ENCODE assay signal across 8 mouse cellular contexts in the genomic region with DNA sequence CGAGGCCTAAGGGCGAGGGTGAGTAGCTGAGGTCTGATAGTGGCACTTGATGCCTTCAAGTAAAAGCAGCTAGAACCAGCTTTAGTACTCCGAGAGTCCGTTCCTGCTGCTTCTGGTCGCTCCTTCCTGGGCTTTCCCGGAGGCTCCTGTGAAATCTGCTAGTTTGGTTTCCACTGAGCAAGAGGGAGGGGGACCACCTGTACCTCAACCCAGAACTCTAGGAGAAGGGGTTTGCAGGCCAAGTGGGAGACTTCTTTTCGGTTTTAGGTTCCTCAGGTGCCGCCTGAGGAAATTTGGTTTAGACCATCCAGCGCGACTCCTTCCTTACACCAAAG. TPM values are rescaled to one million over a fixed set of nuclear protein-coding genes. Genes with fewer than 3 reads are reported as not detected.
DNase-seq lines count a peak whose midpoint lies in the region; ATAC-seq and TF ChIP-seq lines count a peak whose summit lies in the region.

No protein-coding gene starts in this region.

- DNase-seq in layer of hippocampus, adult 2 months (ENCODE audit: low spot score in 2 of 2): no peak
- no peak for DNase-seq in layer of hippocampus, postnatal 25 days (ENCODE audit: extremely low spot score in 1 of 2, low spot score in 1 of 2)
- no peak for DNase-seq in spleen, postnatal 14 days (ENCODE audit: low spot score in 2 of 2)
- DNase-seq in left cerebral cortex, adult 11 months (ENCODE audit: low spot score): no peak
- DNase-seq in thymus, postnatal 36 days: no peak

- H3K27ac ChIP-seq in layer of hippocampus, adult 2 months: peak overlapping the region; percentile 87
- peak overlapping the region; percentile 63 for H3K27ac ChIP-seq in embryonic facial prominence, embryonic 12.5 days
- H3K27ac ChIP-seq in intestine, embryonic 16.5 days (ENCODE audit: low read length): peak overlapping the region; percentile 68; the same call in 1 of the 2 replicates

- WGBS in embryonic facial prominence, embryonic 12.5 days: 6% methylated on average over 10 of the region's 10 CpGs
- 5% methylated on average over 10 of the region's 10 CpGs for WGBS in intestine, embryonic 16.5 days

- peak overlapping the region; percentile 74 for H3K4me2 ChIP-seq in embryonic facial prominence, embryonic 12.5 days (replicated peaks)
- H3K4me2 ChIP-seq in intestine, embryonic 16.5 days (ENCODE audit: low read depth, low read length): peak overlapping the region; percentile 92
- H3K4me2 ChIP-seq in myocyte (ENCODE audit: low read depth): peak overlapping the region; percentile 85

- H3K9ac ChIP-seq in embryonic facial prominence, embryonic 12.5 days: peak overlapping the region; percentile 82
- peak overlapping the region; percentile 88 for H3K9ac ChIP-seq in intestine, embryonic 16.5 days (ENCODE audit: low read depth, low read length)

- H3K36me3 ChIP-seq in embryonic facial prominence, embryonic 12.5 days: peaks cover 33% of the 10 kb centered on the region
- peaks cover 4% of the 10 kb centered on the region; the same call in 1 of the 2 replicates for H3K36me3 ChIP-seq in intestine, embryonic 16.5 days (ENCODE audit: control insufficient read depth, insufficient read depth, low read length)
- H3K36me3 ChIP-seq in myocyte (ENCODE audit: control insufficient read depth, insufficient read depth): peaks cover 4% of the 10 kb centered on the region

- H3ac ChIP-seq in myocyte (ENCODE audit: control insufficient read depth, insufficient read length): peak overlapping the region; percentile 71

- no peaks in the 10 kb centered on the region for H3K27me3 ChIP-seq in embryonic facial prominence, embryonic 12.5 days
- H3K27me3 ChIP-seq in intestine, embryonic 16.5 days (replicated peaks; ENCODE audit: control insufficient read depth, insufficient read depth, low read length): no peaks in the 10 kb centered on the region
- H3K27me3 ChIP-seq in myocyte (ENCODE audit: control insufficient read depth, insufficient read depth, insufficient read length): no peaks in the 10 kb centered on the region

- no peak for TF ChIP-seq CTCF in layer of hippocampus, adult 2 months (conservative IDR thresholded peaks at IDR 0.05)

- no peaks in the 10 kb centered on the region for H3K9me3 ChIP-seq in embryonic facial prominence, embryonic 12.5 days
- no peaks in the 10 kb centered on the region for H3K9me3 ChIP-seq in intestine, embryonic 16.5 days (ENCODE audit: control insufficient read depth, low read length)

- peaks cover 19% of the 10 kb centered on the region for H3K4me1 ChIP-seq in embryonic facial prominence, embryonic 12.5 days
- peaks cover 18% of the 10 kb centered on the region for H3K4me1 ChIP-seq in intestine, embryonic 16.5 days (ENCODE audit: control insufficient read depth, insufficient read depth, low read length)

- H3K79me2 ChIP-seq in myocyte (ENCODE audit: control insufficient read depth, insufficient read depth): peaks cover 39% of the 10 kb centered on the region

- ATAC-seq in embryonic facial prominence, embryonic 12.5 days (ENCODE audit: insufficient number of reproducible peaks, insufficient read depth, low FRiP score, low TSS enrichment): no peak; the same call in 1 of the 2 replicates
- ATAC-seq in intestine, embryonic 16.5 days: no peak

- TF ChIP-seq POLR2A in myocyte (IDR thresholded peaks at IDR 0.05; ENCODE audit: insufficient read length, low read depth): no peak

- H3K4me3 ChIP-seq in layer of hippocampus, adult 2 months: peak overlapping the region; percentile 89
- H3K4me3 ChIP-seq in embryonic facial prominence, embryonic 12.5 days: peak overlapping the region; percentile 81
- peak overlapping the region; percentile 86 for H3K4me3 ChIP-seq in intestine, embryonic 16.5 days (ENCODE audit: low read length)
- peak overlapping the region; percentile 76 for H3K4me3 ChIP-seq in myocyte

TF ChIP-seq in myocyte, 11 proteins besides CTCF, POLR2A, EP300 and RAD21:
- no peak for TF ChIP-seq TCF3 (IDR thresholded peaks at IDR 0.05; ENCODE audit: insufficient read length, low read depth)
- TF ChIP-seq E2F4 (IDR thresholded peaks at IDR 0.05; ENCODE audit: insufficient read depth): no peak
- no peak for TF ChIP-seq CEBPB (IDR thresholded peaks at IDR 0.05; ENCODE audit: insufficient read depth, poor library complexity, severe bottlenecking)
- TF ChIP-seq POLR2AphosphoS2 (IDR thresholded peaks at IDR 0.05; ENCODE audit: insufficient read length, low read depth): no peak
- no peak for TF ChIP-seq USF1 (IDR thresholded peaks at IDR 0.05; ENCODE audit: low read depth)
- no peak for TF ChIP-seq SRF (IDR thresholded peaks at IDR 0.05; ENCODE audit: control insufficient read depth, insufficient read length, low read depth)
- TF ChIP-seq TCF12 (IDR thresholded peaks at IDR 0.05; ENCODE audit: insufficient read depth, poor library complexity, severe bottlenecking): no peak
- TF ChIP-seq MYOG (IDR thresholded peaks at IDR 0.05; ENCODE audit: control insufficient read depth in 1 of 3, insufficient read depth in 1 of 3, insufficient read length in 2 of 3, low read depth in 2 of 3): no peak
- no peak for TF ChIP-seq REST (IDR thresholded peaks at IDR 0.05; ENCODE audit: insufficient read depth, insufficient read length)
- TF ChIP-seq MAX (IDR thresholded peaks at IDR 0.05; ENCODE audit: low read depth): no peak
- TF ChIP-seq MYOD1 (IDR thresholded peaks at IDR 0.05; ENCODE audit: control insufficient read depth in 1 of 3, insufficient read length in 2 of 3, low read depth in 2 of 3): no peak
TF ChIP-seq in myocyte: peak in this region for 0.

RNA-seq across cellular contexts. Expression of gene Trim3, which starts 0.4 kb away (rescaled TPM):
- total RNA-seq in layer of hippocampus, adult 2 months (2021): 100 to 1,000 TPM; 140 to 142 TPM
- 100 to 1,000 TPM; 124 to 145 TPM for total RNA-seq in layer of hippocampus, postnatal 25 days (2021)
- polyA plus RNA-seq in embryonic facial prominence, embryonic 12.5 days (2016; fragmentation: Nextera tagmentation; extraction: Ambion mirVana): 44.0 and 45.9 TPM in 2 replicates
- polyA plus RNA-seq in intestine, embryonic 16.5 days (2015; fragmentation: Nextera tagmentation; extraction: Ambion mirVana): 18.0 and 19.1 TPM in 2 replicates
- 42.8 TPM for polyA plus RNA-seq in myocyte (2012; fragmentation: generic; extraction: Trizol)

RNA-seq across cellular contexts. Expression of gene Timm10b, which starts 6.1 kb away (rescaled TPM):
- total RNA-seq in layer of hippocampus, adult 2 months (2021): 10 to 100 TPM; 67.4 to 73.7 TPM
- 10 to 100 TPM; 71.3 to 86.2 TPM for total RNA-seq in layer of hippocampus, postnatal 25 days (2021)
- polyA plus RNA-seq in embryonic facial prominence, embryonic 12.5 days (2016; fragmentation: Nextera tagmentation; extraction: Ambion mirVana): 154 and 170 TPM in 2 replicates
- 188 and 200 TPM in 2 replicates for polyA plus RNA-seq in intestine, embryonic 16.5 days (2015; fragmentation: Nextera tagmentation; extraction: Ambion mirVana)
- 154 TPM for polyA plus RNA-seq in myocyte (2012; fragmentation: generic; extraction: Trizol)

RNA-seq across cellular contexts. Expression of gene Arfip2, which starts 6.4 kb away (rescaled TPM):
- 100 to 1,000 TPM in 1 of 2 experiments, 10 to 100 TPM in 1; 98.9 to 105 TPM for total RNA-seq in layer of hippocampus, adult 2 months (2021)
- 100 to 1,000 TPM in 1 of 2 experiments, 10 to 100 TPM in 1; 94.0 to 102 TPM for total RNA-seq in layer of hippocampus, postnatal 25 days (2021)
- 75.0 and 85.3 TPM in 2 replicates for polyA plus RNA-seq in embryonic facial prominence, embryonic 12.5 days (2016; fragmentation: Nextera tagmentation; extraction: Ambion mirVana)
- polyA plus RNA-seq in intestine, embryonic 16.5 days (2015; fragmentation: Nextera tagmentation; extraction: Ambion mirVana): 69.9 and 74.7 TPM in 2 replicates
- polyA plus RNA-seq in myocyte (2012; fragmentation: generic; extraction: Trizol): 28.4 TPM

RNA-seq across cellular contexts. Expression of gene Gm45799, which starts 6.6 kb away (rescaled TPM):
- 10 to 100 TPM in 1 of 2 experiments, 1 to 10 TPM in 1; 6.9 to 12.7 TPM for total RNA-seq in layer of hippocampus, adult 2 months (2021)
- 1 to 10 TPM; 8.8 to 9.6 TPM for total RNA-seq in layer of hippocampus, postnatal 25 days (2021)
- polyA plus RNA-seq in embryonic facial prominence, embryonic 12.5 days (2016; fragmentation: Nextera tagmentation; extraction: Ambion mirVana): 4.5 and 18.1 TPM in 2 replicates
- polyA plus RNA-seq in intestine, embryonic 16.5 days (2015; fragmentation: Nextera tagmentation; extraction: Ambion mirVana): 27.7 and 34.6 TPM in 2 replicates
- polyA plus RNA-seq in myocyte (2012; fragmentation: generic; extraction: Trizol): 56.6 TPM

RNA-seq across cellular contexts. Expression of gene Dnhd1, which starts 16.9 kb away (rescaled TPM):
- total RNA-seq in layer of hippocampus, adult 2 months (2021): 1 to 10 TPM; 6.9 to 8.5 TPM
- total RNA-seq in layer of hippocampus, postnatal 25 days (2021): 1 to 10 TPM; 4.6 to 5.4 TPM
- polyA plus RNA-seq in embryonic facial prominence, embryonic 12.5 days (2016; fragmentation: Nextera tagmentation; extraction: Ambion mirVana): 1.0 and 1.5 TPM in 2 replicates
- polyA plus RNA-seq in intestine, embryonic 16.5 days (2015; fragmentation: Nextera tagmentation; extraction: Ambion mirVana): 0.59 and 1.1 TPM in 2 replicates
- polyA plus RNA-seq in myocyte (2012; fragmentation: generic; extraction: Trizol): 0.68 TPM
